Mouse (Mus musculus) embryo, embryonic 11 days (tissue): ENCODE data around the gene Slc7a10.
"Not testable (repeated sequence)": the region's sequence is repeated elsewhere in the genome, so short reads cannot be mapped to it uniquely, and the experiment has no call there.

Experiments used
- DNase-seq: peaks from one replicate; pipeline ENCODE4 v3.0.0-alpha.2; 2015

Gene Slc7a10

DNA sequence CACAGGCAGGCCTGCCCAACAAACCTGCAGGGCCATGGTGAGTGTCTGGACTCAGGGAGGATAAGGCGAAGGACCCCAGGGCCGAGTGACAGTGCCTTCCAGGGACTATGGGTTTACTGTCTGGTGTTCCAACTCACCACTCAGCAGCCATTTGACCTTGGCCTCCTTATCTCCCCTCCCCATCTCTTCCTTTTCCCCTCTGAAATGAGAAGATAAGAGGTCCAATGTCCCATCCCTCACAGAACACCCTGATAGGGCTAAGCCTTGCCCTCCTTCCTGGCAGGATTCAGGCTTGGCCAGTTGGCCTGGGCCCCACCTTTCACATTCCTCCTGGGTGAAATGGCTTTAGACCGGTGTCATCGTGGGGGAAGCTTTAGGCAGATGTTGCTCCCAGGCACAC is 10.7 kb upstream of the Slc7a10 start:
- DNase-seq, result no peak

DNA sequence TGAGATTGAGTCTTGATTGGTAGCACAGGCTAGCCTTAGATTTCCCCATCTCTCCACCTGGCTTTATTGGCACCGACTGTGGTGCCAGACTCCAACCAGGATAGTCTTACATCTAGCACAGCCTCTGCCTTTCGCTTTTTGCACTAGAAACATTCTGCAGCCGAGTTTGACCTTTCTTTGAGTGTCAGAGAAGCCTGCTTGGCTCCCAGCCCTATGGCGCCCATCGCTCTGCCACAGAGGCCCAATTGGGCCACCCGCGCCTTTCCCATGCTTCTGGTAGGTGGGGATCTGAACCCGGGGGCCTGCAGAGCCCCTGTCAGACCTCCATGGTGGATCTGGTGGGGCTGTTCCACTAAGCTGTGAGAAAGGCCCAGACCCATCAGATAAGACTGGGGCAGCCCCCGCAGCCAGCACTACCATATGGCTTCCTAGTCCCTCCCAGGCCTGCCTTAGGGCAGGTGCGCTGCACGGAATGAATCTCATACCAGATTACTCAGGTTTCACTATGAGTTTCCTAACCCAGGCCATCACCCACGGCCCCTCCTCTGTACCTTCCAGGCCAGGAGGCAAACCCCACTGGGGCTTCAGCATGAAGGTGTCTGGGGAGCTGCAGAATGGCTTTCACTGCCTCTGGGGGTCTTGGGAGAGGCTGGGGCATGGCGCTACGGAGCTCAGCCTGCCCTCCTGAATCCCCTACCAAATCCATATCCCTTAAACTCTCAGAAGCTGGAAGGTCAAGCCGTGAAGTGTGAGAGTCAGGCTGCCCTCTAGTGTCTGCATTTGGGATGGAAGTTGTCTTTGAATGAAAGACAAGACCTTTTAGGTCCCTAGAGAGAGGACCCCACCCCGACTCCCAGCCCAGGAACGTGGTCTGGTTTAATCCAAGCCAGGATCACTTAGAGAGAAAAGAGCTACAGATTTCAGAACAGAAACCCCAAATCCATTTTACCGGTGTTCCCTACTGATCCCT is 9.5 kb upstream of the Slc7a10 start:
- DNase-seq, result peak; percentile 68

DNA sequence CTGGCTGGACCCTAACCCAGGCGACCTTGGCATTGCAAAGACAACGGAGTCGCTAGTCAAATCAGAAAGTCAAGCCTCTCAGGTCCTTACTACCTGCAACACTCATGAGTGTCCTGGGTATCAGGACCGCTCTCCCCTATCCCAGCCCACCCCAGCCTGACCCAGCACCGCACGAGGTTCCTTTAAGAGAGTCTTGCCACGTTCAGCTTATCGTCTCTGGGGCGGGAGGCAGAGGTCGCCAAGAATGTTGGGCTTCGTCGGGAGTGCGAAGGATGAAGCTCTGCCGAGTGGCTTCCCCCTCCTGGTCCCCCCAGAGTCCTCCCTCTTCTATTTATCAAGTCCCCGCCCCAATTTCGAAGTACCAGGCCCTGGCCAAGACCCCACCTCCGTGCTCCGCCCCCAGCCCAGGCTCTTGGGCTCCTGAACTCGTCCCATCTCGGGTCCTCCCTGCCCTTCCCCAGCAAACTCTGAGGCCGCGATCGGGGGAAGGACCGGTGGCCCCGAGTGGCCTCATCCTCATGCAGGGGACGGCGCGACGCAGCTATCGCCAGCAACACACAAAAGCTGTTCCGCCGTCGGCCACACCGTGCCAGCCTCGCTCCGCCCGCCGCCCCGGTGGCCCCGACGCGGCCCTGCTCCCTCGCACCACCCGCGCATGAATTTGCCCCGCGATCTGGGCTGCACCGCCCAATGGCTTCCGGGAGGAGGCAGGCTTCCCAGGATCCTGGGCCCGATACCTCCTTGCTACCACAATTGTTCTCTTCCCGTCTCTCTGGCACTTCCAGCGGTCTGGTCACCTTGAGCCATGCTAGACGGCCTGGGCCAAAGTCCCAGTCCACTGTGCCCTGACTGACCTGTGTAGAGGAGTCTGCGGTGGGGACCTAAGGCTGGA is 1.1 kb upstream of the Slc7a10 start:
- DNase-seq, result peak; percentile 69

DNA sequence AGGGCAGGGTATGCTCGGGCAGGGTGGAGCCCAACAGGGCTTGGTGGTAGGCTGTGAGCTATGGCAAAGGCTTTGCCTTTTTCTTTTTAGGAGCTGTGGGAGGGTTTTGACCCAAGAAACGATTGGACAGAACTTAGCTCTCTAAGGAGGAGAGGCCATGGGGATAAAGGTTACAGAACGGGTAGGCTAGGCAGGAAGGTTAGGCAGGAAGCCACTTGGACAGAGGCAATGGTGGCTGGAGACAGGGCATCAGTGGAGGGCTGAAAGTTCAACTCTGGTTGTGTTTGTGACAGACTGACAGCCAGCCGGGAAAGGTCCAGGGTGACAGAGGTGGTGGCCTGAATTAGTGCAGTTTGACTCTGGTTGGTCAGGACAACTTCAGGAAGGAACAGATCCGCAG is 3.5 kb downstream of the Slc7a10 start:
- DNase-seq, result no peak

DNA sequence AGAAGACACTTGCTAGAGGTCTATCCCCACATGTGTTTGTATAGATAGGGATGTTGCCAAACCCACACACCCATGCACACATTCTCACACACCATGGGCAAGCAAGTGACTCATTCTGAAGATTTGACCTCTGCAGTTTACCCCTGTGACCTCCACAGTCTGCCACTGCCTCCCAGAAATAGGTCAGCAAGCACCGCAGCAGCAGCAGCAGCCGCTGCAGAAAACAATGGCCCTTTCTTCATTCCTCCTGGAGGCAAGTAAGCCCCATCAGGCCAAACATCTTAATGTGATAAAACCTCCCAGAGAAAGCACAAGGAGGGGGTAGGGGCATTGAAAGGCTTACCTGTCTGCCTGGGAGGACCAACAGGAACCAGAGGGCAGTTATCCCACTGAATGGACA is 5.1 kb downstream of the Slc7a10 start:
- no peak for DNase-seq

DNA sequence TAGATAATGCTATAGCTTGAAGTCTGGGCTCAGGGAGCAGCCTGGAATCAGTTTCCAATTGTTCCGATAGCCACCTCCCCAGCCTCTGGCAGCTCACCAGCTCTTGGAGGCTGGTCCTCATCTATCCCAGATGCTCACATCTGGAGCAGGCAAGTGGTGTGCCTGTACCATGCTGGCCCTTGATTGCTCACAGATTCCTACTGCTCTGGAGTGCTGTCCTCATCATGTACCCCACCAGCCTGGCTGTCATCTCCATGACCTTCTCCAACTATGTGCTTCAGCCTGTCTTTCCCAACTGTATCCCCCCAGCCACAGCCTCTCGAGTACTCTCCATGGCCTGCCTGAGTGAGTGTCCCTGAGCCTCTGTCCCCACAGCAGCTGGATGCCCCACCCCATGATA is 10.8 kb downstream of the Slc7a10 start:
- peak; percentile 7 for DNase-seq

DNA sequence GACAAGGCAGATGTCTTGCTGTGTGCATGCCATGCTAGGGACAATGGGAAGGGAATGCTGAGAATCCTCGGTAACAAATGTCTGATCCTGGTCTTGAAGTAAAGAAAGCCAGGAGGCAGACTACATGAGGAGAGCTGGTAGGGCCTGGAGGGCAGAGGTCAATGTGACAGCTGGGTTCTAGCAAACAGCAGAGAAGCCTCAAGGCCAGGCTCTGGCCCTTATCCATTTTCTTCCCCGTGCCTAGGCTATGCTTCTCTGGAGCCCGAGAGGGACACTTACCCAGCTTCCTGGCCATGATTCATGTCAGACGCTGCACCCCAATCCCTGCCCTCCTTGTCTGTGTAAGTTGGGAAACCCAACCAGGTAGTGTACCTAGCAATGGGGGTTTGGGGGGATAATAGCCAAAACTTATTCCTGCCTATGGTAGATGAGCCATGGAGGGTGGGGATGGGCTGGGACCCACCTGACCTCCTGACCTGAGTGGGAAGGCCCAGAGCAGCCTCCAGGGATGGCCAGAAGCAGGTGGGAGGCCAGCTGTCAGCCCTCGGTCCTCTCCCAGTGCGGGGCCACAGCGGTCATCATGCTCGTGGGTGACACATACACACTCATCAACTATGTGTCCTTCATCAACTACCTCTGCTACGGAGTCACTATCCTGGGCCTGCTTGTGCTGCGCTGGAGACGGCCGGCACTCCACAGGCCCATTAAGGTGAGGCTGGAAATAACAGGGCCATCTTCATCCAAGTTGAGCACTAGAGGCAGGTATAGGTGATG is 13.0 kb downstream of the Slc7a10 start:
- DNase-seq, result no peak

DNA sequence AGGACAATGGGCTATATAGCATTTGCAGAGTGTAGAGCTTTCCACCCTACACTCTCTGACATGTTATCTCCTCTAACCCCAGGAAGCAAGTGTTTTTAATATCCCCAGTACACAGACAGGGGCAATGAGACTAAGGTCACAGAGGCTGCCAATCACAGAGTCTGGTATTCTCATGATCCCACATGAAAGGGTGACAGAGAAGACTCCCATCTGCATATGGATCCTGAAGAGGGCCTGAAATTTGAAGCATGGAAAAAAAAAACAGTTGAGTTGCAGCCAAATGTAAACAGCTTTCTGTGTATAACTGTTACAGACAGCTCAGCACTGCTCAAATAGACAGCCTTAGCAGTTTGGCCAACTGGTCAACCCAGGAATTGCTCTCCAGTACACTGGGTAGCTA is 13.6 kb downstream of the Slc7a10 start:
- DNase-seq, result no peak

DNA sequence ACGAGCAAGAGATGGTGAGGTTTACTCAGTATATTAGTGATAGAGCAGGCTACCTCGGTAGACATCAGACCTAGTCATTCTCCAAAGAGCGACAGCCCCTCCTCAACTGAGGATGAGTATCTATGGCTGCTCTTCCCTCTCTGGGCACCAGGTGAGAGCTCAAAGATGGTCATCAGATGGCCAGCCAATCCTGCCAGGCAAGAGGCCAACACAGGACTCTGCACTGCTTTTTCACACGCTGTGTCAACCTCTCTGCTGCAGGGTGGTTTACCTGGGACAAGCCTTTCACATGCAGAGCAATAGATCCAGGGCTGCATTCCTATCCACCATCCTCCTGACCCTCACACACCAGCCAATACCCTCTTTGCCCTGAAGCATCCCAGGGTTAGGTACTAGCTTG is 25.6 kb downstream of the Slc7a10 start:
- DNase-seq, result no peak

DNA sequence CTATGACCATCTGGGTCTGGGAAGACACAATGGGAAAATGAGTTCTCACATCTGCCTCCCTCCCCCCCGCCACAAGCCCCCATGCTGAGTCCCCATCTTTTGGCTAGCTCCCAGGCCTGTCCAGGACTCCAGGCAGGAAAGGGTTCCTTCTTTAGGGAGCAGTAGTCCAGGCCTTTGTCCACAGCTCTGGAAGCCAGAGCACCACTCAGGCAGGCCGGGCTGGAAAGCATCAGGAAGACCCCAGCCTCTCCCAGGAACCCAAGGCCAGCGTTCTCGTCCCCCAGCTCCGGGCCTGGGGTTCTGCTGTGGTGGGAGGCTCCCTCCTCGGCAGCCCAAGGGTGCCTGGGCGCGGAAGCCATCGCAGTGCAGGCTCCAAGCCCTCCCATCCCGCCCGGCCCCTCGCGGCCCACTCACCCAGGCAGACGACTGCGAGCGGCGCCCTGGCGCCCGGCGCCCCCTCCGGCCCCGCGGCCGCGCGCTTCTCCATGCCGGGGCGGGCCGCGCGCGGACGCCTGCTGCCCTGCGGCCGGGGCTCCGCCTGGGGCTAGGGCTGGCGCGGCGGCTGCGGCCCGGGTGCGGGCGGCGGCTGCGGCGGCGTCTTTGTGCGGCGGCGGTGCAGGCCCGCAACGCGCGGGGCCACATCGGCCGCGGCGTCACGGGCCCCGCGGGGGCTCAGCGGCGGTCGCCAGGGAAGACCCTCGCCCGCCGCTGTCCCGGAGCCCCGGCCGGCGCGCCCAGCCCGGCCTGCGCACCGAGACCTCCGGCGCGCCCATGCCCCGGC is 28.4 kb downstream of the Slc7a10 start:
- DNase-seq, result peak; percentile 73

DNA sequence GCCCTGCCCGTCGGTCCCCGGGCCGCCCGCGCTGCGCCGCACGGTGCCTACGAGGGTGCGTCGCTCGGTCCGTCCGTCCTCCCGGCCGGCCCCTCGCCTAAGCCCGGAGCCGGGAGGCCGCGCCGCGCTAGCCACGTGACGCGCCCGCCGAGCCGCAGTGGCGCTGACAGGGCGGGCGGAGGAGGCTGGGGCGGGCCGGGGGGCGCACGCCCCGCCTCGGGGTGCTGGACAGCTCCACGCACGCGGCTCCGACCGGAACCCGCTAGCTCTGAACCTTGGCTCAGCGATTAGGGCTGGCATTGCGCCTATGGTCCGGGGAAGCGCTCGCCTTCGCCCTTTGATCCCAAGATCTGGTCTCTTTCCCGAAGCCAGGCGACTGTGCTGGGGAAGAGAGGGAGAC is 29.0 kb downstream of the Slc7a10 start, which contains the start of gene Lrp3:
Gene Lrp3 (minus strand): TSS at position 274 of the 400 bp plus-strand sequence.
- peak; percentile 92 for DNase-seq

DNA sequence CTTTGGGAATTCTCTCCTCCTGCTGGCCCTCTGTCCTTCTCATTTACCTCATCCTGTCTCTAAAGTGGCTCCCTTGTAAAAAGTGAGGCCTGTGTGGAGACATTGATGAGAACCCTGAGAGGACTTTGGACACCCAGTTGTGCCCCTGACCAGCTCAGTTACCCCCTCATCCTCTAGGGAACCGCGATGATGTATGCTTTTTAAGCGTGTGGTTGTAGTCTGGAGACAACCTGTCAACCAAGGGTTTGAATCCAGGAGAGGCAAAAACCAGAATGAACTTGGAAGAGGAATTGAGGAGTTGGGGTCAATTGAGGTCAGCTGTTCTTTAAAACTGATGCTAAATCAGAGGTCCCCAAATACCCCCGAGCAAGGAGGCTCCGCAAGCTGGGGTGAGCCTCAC is 29.5 kb downstream of the Slc7a10 start:
- DNase-seq, result no peak

DNA sequence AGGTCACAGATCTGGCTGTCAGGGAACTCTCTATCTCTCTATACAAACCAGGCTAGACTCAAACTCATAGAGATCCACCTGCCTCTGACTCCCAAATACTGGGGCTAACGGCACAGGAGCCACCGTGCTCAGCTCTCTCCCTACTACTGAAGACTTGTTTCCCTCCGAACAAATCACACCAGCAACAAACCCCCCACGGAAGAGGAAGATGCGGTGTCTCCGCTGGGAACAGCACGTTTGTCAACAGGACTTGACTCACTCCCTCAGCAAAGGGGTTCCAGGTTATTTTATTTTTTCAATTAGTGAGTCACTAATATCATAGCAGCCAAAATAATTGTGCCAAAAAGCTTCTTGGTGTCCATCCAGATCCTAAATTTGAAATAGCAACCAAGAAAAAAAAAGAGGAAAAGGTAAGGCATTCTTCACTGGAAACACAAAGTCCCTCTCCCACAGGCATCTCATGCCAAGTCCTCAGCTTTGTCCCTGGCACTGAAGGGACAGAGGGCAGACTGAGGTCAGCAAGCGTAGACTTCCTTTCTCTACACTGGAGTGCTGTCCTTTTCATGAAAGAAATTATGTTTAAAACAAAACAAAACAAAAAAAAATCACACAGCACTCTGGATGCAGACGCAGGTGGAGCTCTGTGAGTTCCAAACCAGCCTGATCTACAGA is 34.6 kb downstream of the Slc7a10 start:
- no peak for DNase-seq

DNA sequence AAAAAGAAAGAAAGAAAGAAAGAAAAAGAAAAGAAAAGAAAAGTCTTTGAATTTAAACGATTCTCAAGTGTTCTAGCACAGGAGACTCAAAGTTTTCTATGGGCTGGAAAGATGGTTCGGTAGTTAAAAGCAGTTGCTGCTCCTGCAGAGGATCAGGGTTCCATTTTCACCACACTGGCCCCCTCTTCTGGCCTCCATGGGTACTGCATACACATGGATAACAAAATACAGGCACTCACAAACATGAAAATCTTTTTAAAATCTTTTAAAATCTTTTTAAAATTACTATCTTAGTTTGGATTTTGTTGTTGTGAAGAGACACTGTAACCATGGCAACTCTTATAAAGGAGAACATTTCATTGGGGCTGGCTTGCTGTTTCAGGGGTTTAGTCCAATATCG is 44.1 kb downstream of the Slc7a10 start:
- no peak for DNase-seq

DNA sequence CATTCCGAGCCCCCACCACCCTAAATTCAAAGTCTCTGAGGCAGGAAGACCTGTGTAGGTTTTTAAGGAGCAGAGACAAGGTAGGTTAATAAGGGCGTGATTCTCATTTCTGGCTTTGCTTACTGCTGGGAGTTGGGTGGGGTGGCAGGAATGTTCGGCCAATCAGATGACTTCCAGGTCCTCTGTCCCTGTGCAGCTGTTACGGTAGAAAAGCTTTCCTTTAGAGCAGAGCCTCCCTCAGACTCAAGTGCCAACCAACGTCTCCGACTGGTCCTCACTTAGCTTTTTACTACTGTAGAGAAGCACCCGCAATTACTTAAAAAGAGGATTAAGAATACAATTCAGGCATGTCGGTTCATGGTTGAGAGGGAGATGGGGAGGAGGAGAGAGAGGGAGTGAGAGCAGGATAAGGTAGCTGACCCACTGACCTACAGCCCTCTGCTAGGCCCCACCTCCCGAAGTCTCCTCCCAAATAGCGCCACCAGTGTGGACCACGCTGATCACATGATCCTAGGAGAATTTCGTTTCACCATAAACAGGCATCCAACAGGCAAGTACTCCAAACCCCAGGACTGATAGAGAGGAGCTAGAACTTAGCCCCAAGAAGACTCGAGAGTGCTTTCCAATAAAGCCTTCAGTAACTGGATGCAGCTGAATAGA is 46.7 kb downstream of the Slc7a10 start:
- DNase-seq, result peak; percentile 41

DNA sequence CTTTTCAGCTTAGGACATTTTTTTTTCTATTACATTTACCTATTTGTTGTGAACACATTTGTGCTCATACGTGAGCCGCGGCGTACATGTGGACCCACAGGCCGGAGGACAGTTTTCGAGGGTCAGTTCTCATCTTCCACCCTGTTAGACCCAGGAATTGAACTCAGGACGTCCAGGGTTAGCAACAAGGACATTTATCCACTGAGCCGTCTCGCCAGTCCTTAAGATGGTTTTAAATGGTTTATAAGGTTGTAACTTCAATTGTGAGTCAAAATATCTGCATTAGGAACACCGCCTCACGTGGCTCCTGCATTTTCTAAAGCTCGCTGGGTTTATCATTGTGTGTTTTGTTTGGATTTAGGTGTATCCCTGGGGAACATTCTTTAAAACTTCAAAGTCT is 47.7 kb downstream of the Slc7a10 start:
- DNase-seq, result peak; percentile 35

DNA sequence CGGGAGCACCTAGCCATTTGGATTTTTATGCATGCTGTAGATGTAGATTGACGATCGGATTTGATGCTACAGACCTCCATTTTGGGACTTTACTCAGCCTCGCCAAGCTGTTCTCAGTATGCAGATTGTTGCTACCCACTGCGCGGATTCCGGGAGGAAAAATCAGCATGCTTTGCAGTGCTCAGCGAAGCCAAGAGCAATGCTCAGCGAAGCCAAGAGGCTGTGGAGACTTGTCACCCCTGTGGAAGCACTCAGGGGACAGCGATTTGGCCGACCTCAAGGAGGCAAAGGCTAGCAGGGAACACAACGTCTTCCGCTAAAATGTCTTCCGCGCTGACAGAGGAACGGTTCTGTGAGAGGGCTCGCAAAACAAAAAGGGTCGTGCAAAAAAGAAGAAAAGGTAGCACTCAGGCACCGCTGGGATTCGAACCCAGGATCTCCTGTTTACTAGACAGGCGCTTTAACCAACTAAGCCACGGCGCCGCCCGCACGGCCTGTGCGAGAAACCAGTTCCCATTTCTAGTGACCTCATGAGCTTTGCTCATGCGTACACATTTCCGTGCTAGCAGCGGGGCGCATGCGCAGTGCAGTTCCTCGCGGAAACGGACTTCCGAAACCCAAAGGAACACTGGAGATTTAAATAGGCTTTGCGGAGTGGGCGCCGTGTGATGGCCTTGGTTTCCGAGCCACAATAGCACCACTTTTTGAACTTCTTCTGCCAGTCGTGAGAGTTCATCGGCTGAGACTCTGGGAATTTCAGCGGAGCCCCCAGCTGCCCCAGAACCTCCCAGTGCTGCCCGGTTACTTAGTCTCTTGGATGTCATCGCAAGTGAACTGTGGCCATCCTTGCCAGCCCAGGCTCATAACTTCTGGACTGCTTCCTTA is 48.4 kb downstream of the Slc7a10 start:
- DNase-seq, result peak; percentile 98

DNA sequence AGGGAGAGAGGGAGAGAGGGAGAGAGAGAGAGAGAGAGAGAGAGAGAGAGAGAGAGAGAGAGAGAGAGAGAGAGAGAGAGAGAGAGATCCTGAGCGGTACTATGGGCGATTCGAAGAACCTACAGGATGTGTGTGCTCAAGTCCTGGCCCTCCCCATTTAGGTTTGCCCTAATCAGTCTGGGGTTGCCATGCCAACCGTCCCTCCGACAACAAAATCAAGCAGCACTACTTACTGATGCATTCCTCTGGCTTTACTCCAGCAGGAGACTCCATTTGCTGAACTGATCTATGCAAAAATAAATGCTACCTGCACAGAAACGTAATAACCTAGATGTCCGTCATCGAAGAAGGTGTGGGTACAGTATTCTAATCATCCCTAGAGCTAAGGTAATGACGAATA is 49.1 kb downstream of the Slc7a10 start:
- peak; percentile 82 for DNase-seq

DNA sequence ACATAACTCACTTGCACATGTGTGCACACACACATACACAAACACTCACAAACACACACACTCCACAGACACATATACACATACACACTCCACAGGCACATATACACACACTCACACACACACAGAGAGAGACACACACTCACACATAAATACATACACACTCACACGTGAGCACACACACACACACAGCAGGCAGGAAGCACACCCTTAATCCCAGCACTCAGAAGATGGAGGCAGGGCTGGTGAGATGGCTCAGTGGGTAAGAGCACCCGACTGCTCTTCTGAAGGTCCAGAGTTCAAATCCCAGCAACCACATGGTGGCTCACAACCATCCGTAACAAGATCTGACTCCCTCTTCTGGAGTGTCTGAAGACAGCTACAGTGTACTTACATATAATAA is 51.8 kb downstream of the Slc7a10 start:
- not testable (repeated sequence) for DNase-seq
